Mouse (Mus musculus): ENCODE data around the gene Mxd1. TPM values are rescaled to one million over a fixed set of nuclear protein-coding genes. Genes with fewer than 3 reads are reported as not detected.
A peak's percentile ranks its signal among the peaks of the same experiment; 100 is the strongest.

The Mxd1 gene
- total RNA-seq, 2 experiments from 2014 or later, result 5.7 to 7.3 TPM

GRCm38 (mm10) chr6:86654270-86654916 is 14.6 kb downstream of the Mxd1 start:
- intact Hi-C loops (cut with DNase I), result no loop called here
- DNase-seq, result no peak

GRCm38 (mm10) chr6:86653026-86653425 is 15.9 kb downstream of the Mxd1 start:
- intact Hi-C loops (cut with DNase I), result no loop called here
- no peak for DNase-seq

GRCm38 (mm10) chr6:86646143-86646542 is 22.8 kb downstream of the Mxd1 start:
- DNase-seq, result no peak
- intact Hi-C loops (cut with DNase I), result no loop called here

- no peak for DNase-seq
- intact Hi-C loops (cut with DNase I), result no loop called here
Measured at GRCm38 (mm10) chr6:86645551-86645950, 23.4 kb downstream of the Mxd1 start.

GRCm38 (mm10) chr6:86644775-86645400 is 24.1 kb downstream of the Mxd1 start:
- DNase-seq, result no peak
- intact Hi-C loops (cut with DNase I), result no loop called here

GRCm38 (mm10) chr6:86641716-86642115 is 27.2 kb downstream of the Mxd1 start:
- no peak for DNase-seq
- intact Hi-C loops (cut with DNase I), result no loop called here

- no peak for DNase-seq
Measured at GRCm38 (mm10) chr6:86640776-86641175, 28.2 kb downstream of the Mxd1 start.

GRCm38 (mm10) chr6:86640161-86640560 is 28.8 kb downstream of the Mxd1 start:
- no peak for DNase-seq
- intact Hi-C loops (cut with DNase I), result no loop called here

More at GRCm38 (mm10) chr6:86640776-86641175, 28.2 kb downstream of the Mxd1 start:
- intact Hi-C loops (cut with DNase I), result no loop called here

- intact Hi-C loops (cut with DNase I), result loop anchor here (2.0 kb wide), 1 partner anchor 95 kb away; no protein-coding TSS in a partner anchor
- DNase-seq, result no peak
Measured at GRCm38 (mm10) chr6:86639180-86640160, 29.5 kb downstream of the Mxd1 start.

- intact Hi-C loops (cut with DNase I), result loop anchor here (2.0 kb wide), 1 partner anchor 94 kb away; no protein-coding TSS in a partner anchor
- DNase-seq, result no peak
Measured at GRCm38 (mm10) chr6:86638434-86638833, 30.5 kb downstream of the Mxd1 start.

- no peak for DNase-seq
- intact Hi-C loops (cut with DNase I), result loop anchor here (2.0 kb wide), 1 partner anchor 93 kb away; no protein-coding TSS in a partner anchor
Measured at GRCm38 (mm10) chr6:86637860-86638259, 31.1 kb downstream of the Mxd1 start.

- no peak for DNase-seq
- intact Hi-C loops (cut with DNase I), result no loop called here
Measured at GRCm38 (mm10) chr6:86637171-86637835, 31.7 kb downstream of the Mxd1 start.

- intact Hi-C loops (cut with DNase I), result no loop called here
- peak; percentile 75 to 79 for DNase-seq
Measured at GRCm38 (mm10) chr6:86636495-86636894, 32.5 kb downstream of the Mxd1 start.

- no peak for DNase-seq
- intact Hi-C loops (cut with DNase I), result no loop called here
Measured at GRCm38 (mm10) chr6:86630141-86630540, 38.8 kb downstream of the Mxd1 start.

GRCm38 (mm10) chr6:86627946-86628345 is 41.0 kb downstream of the Mxd1 start, which contains the start of gene Asprv1:
Gene Asprv1 (plus strand): TSS chr6:86628164.
- DNase-seq, result no peak
- intact Hi-C loops (cut with DNase I), result no loop called here

- peak; percentile 35 to 42 for DNase-seq
Measured at GRCm38 (mm10) chr6:86624074-86625030, 44.6 kb downstream of the Mxd1 start.

GRCm38 (mm10) chr6:86623201-86623600 is 45.8 kb downstream of the Mxd1 start:
- intact Hi-C loops (cut with DNase I), result no loop called here
- DNase-seq, result no peak

More at GRCm38 (mm10) chr6:86624074-86625030, 44.6 kb downstream of the Mxd1 start:
- intact Hi-C loops (cut with DNase I), result no loop called here

GRCm38 (mm10) chr6:86615301-86615700 is 53.7 kb downstream of the Mxd1 start:
- intact Hi-C loops (cut with DNase I), result no loop called here
- DNase-seq, result no peak

- DNase-seq, result no peak
- intact Hi-C loops (cut with DNase I), result no loop called here
Measured at GRCm38 (mm10) chr6:86610714-86611113, 58.2 kb downstream of the Mxd1 start.

Data from heart, postnatal 10 days (tissue).